Mouse (Mus musculus): Measurements from ENCODE around the gene Nrxn3.

Nrxn3 gene

GRCm38 (mm10) chr12:89983399-89983798, 1260.7 kb downstream of the Nrxn3 start:
- DNase-seq: no peak

GRCm38 (mm10) chr12:89986219-89986618, 1263.5 kb downstream of the Nrxn3 start:
- no peak for DNase-seq

- DNase-seq: no peak
Measured at GRCm38 (mm10) chr12:89993273-89993672, 1270.6 kb downstream of the Nrxn3 start.

- DNase-seq: no peak
Measured at GRCm38 (mm10) chr12:89995392-89995791, 1272.7 kb downstream of the Nrxn3 start.

- DNase-seq: no peak
Measured at GRCm38 (mm10) chr12:90010280-90010679, 1287.6 kb downstream of the Nrxn3 start.

GRCm38 (mm10) chr12:90013958-90014357, 1291.3 kb downstream of the Nrxn3 start:
- DNase-seq: no peak

- DNase-seq: peak; percentile 9
Measured at GRCm38 (mm10) chr12:90027023-90027422, 1304.3 kb downstream of the Nrxn3 start.

- no peak for DNase-seq
Measured at GRCm38 (mm10) chr12:90041038-90041437, 1318.4 kb downstream of the Nrxn3 start.

GRCm38 (mm10) chr12:90056256-90056655, 1333.6 kb downstream of the Nrxn3 start:
- DNase-seq: no peak

- DNase-seq: no peak
Measured at GRCm38 (mm10) chr12:90059786-90060185, 1337.1 kb downstream of the Nrxn3 start.

- no peak for DNase-seq
Measured at GRCm38 (mm10) chr12:90061312-90061711, 1338.6 kb downstream of the Nrxn3 start.

- DNase-seq: no peak
Measured at GRCm38 (mm10) chr12:90062219-90062618, 1339.5 kb downstream of the Nrxn3 start.

GRCm38 (mm10) chr12:90063443-90063842, 1340.8 kb downstream of the Nrxn3 start:
- no peak for DNase-seq

- no peak for DNase-seq
Measured at GRCm38 (mm10) chr12:90085862-90086261, 1363.2 kb downstream of the Nrxn3 start.

GRCm38 (mm10) chr12:90095754-90096153, 1373.1 kb downstream of the Nrxn3 start:
- DNase-seq: no peak

- DNase-seq: no peak
Measured at GRCm38 (mm10) chr12:90113351-90113791, 1390.7 kb downstream of the Nrxn3 start.

GRCm38 (mm10) chr12:90131927-90132869, 1409.5 kb downstream of the Nrxn3 start:
- no peak for DNase-seq

- no peak for DNase-seq
Measured at GRCm38 (mm10) chr12:90142011-90142410, 1419.3 kb downstream of the Nrxn3 start.

- DNase-seq: no peak
Measured at GRCm38 (mm10) chr12:90144247-90144646, 1421.6 kb downstream of the Nrxn3 start.

GRCm38 (mm10) chr12:90158131-90158772, 1435.6 kb downstream of the Nrxn3 start:
- DNase-seq: no peak

GRCm38 (mm10) chr12:90159911-90160310, 1437.2 kb downstream of the Nrxn3 start:
- no peak for DNase-seq

GRCm38 (mm10) chr12:90166118-90166517, 1443.4 kb downstream of the Nrxn3 start:
- no peak for DNase-seq

GRCm38 (mm10) chr12:90181566-90181965, 1458.9 kb downstream of the Nrxn3 start:
- no peak for DNase-seq

- no peak for DNase-seq
Measured at GRCm38 (mm10) chr12:90183021-90183420, 1460.3 kb downstream of the Nrxn3 start.
